Mouse (Mus musculus) adrenal gland, postnatal 4 days (tissue): ENCODE data around the gene 2310061I04Rik. TPM values are rescaled to one million over a fixed set of nuclear protein-coding genes. Genes with fewer than 3 reads are reported as not detected.

ENCODE experiments used
- DNase-seq, 2 experiments: peaks; one replicate each; pipeline ENCODE4 v3.0.0; 2021 to 2022; ENCODE audit warnings: low spot score in 2 of 2, mixed read lengths in 2 of 2
- total RNA-seq, 2 experiments: library from RNA; stranded (reverse); gene quantifications; 2 replicates each; pipeline ENCODE4 v1.2.3; 2021

Gene 2310061I04Rik
- total RNA-seq, 2 experiments from 2014 or later = 34.4 to 34.5 TPM

GRCm38 (mm10) chr17:35916297-35917142 lies 19.3 kb upstream of the 2310061I04Rik start, which contains the start of the genes Mrps18b and Ppp1r10:
Gene Mrps18b (minus strand): TSS chr17:35916389.
Gene Ppp1r10 (plus strand): TSS chr17:35916434.
- peak; percentile 95 to 97 for DNase-seq

- no peak for DNase-seq
Measured at GRCm38 (mm10) chr17:35915538-35916296, 18.5 kb upstream of the 2310061I04Rik start.

GRCm38 (mm10) chr17:35914975-35915374 lies 17.7 kb upstream of the 2310061I04Rik start:
- DNase-seq = no peak

GRCm38 (mm10) chr17:35909919-35910369 lies 12.7 kb upstream of the 2310061I04Rik start, which contains the start of gene Atat1:
Gene Atat1 (minus strand): TSS chr17:35910075.
- peak; percentile 82 to 90 for DNase-seq

GRCm38 (mm10) chr17:35909186-35909918 lies 12.1 kb upstream of the 2310061I04Rik start:
- DNase-seq = no peak

GRCm38 (mm10) chr17:35907609-35908008 lies 10.4 kb upstream of the 2310061I04Rik start:
- DNase-seq = no peak

GRCm38 (mm10) chr17:35905587-35905986 lies 8.4 kb upstream of the 2310061I04Rik start:
- DNase-seq = no peak

GRCm38 (mm10) chr17:35903992-35904355 lies 6.7 kb upstream of the 2310061I04Rik start:
- no peak for DNase-seq

- DNase-seq = no peak
Measured at GRCm38 (mm10) chr17:35903343-35903991, 6.2 kb upstream of the 2310061I04Rik start.

GRCm38 (mm10) chr17:35900636-35901035 lies 3.4 kb upstream of the 2310061I04Rik start:
- no peak for DNase-seq

GRCm38 (mm10) chr17:35897644-35898573 lies 678 bp upstream of the 2310061I04Rik start:
- no peak for DNase-seq

- no peak for DNase-seq
Measured at GRCm38 (mm10) chr17:35887725-35888124, 9.5 kb downstream of the 2310061I04Rik start.

GRCm38 (mm10) chr17:35883777-35884176 lies 13.5 kb downstream of the 2310061I04Rik start:
- no peak for DNase-seq

GRCm38 (mm10) chr17:35882924-35883323 lies 14.3 kb downstream of the 2310061I04Rik start:
- DNase-seq = no peak

GRCm38 (mm10) chr17:35879245-35880057 lies 17.8 kb downstream of the 2310061I04Rik start, which contains the start of gene Dhx16:
Gene Dhx16 (plus strand): TSS chr17:35879819.
- DNase-seq = peak; percentile 74 to 87

- DNase-seq = no peak
Measured at GRCm38 (mm10) chr17:35874721-35875120, 22.5 kb downstream of the 2310061I04Rik start.

- DNase-seq = peak; percentile 83 to 86
Measured at GRCm38 (mm10) chr17:35873774-35874519, 23.3 kb downstream of the 2310061I04Rik start.
